23 mouse cellular contexts compared by ENCODE assay signal in genomic region chr16:18727536-18728499, GRCm38 (mm10). TPM values are rescaled to one million over a fixed set of nuclear protein-coding genes. Genes with fewer than 3 reads are reported as not detected.
A peak's percentile ranks its signal among the peaks of the same experiment; 100 is the strongest.
DNase-seq lines count a peak whose midpoint lies in the region; ATAC-seq and TF ChIP-seq lines count a peak whose summit lies in the region.
"Had no signal": no experiment of that assay in that cellular context is flagged by ENCODE, and none has a peak within 500 bp of the region (broad histone marks: within the 10 kb centered on the region; RNA-seq: fewer than 3 reads in every experiment).

No protein-coding gene starts in this region.

- DNase-seq in kidney, adult 2 months = peak; percentile 16
- no peak for DNase-seq in kidney, postnatal 25 days
- DNase-seq in thymus, postnatal 0 days (ENCODE audit: low spot score) = peak; percentile 45
- no peak for DNase-seq in thymus, adult 2 months
- no peak for DNase-seq in cerebellum, postnatal 25 days
- DNase-seq in MN1 (ENCODE audit: low spot score) = no peak
- DNase-seq in stomach, postnatal 0 days (ENCODE audit: low spot score) = no peak
- DNase-seq: adrenal gland, postnatal 25 days; cerebellum, adult 18-20 months; cerebellum, postnatal 10 days; gastrocnemius, postnatal 14 days; lung, postnatal 4 days; midbrain, embryonic 14.5 days had no signal

- H3K27me3 ChIP-seq in kidney, adult 2 months (replicated peaks; ENCODE audit: control insufficient read depth, insufficient read depth, low read length) = no peaks in the 10 kb centered on the region
- H3K27me3 ChIP-seq in thymus, adult 2 months (ENCODE audit: control insufficient read depth, insufficient read depth, low read length) = no peaks in the 10 kb centered on the region
- H3K27me3 ChIP-seq in stomach, postnatal 0 days (ENCODE audit: control insufficient read depth, insufficient read depth, low read length) = no peaks in the 10 kb centered on the region
- H3K27me3 ChIP-seq: limb, embryonic 13.5 days had no signal

- H3K9ac ChIP-seq in stomach, postnatal 0 days (ENCODE audit: low read length) = no peak overlapping the region
- H3K9ac ChIP-seq: hindbrain, embryonic 14.5 days; limb, embryonic 13.5 days had no signal

- no peak for TF ChIP-seq EP300 in stomach, postnatal 0 days (optimal IDR thresholded peaks at IDR 0.05)

- no peak overlapping the region for H3K27ac ChIP-seq in kidney, adult 2 months (ENCODE audit: insufficient read depth, low read depth, low read length)
- no peak overlapping the region for H3K27ac ChIP-seq in thymus, adult 2 months (ENCODE audit: control insufficient read depth, insufficient read depth, low read length)
- H3K27ac ChIP-seq in brown adipose tissue, adult 24 weeks (replicated peaks; ENCODE audit: low read depth, low read length) = peak overlapping the region; percentile 61
- H3K27ac ChIP-seq in stomach, postnatal 0 days (replicated peaks) = no peak overlapping the region
- H3K27ac ChIP-seq: hindbrain, embryonic 14.5 days; left cerebral cortex, adult 2 months; limb, embryonic 13.5 days had no signal

- no peaks in the 10 kb centered on the region for H3K36me3 ChIP-seq in kidney, adult 2 months (ENCODE audit: control insufficient read depth, insufficient read depth, low read length)
- no peaks in the 10 kb centered on the region for H3K36me3 ChIP-seq in thymus, adult 2 months (ENCODE audit: control insufficient read depth, insufficient read depth, low read length)
- H3K36me3 ChIP-seq in stomach, postnatal 0 days (ENCODE audit: control insufficient read depth, insufficient read depth, low read length) = no peaks in the 10 kb centered on the region
- H3K36me3 ChIP-seq: limb, embryonic 13.5 days had no signal

- H3K4me2 ChIP-seq in stomach, postnatal 0 days (replicated peaks; ENCODE audit: low read depth) = no peak overlapping the region
- H3K4me2 ChIP-seq: heart, embryonic 11.5 days; hindbrain, embryonic 14.5 days; limb, embryonic 13.5 days; liver, embryonic 11.5 days had no signal

- no peaks in the 10 kb centered on the region for H3K9me3 ChIP-seq in stomach, postnatal 0 days (ENCODE audit: control insufficient read depth, low read length)
- H3K9me3 ChIP-seq: limb, embryonic 13.5 days; megakaryocyte, embryonic 14.5 days had no signal

- H3K4me3 ChIP-seq in kidney, adult 2 months (ENCODE audit: insufficient read depth, low read depth, low read length) = no peak overlapping the region
- H3K4me3 ChIP-seq in thymus, adult 2 months (ENCODE audit: control insufficient read depth, insufficient read depth, low read length) = no peak overlapping the region
- H3K4me3 ChIP-seq in brown adipose tissue, adult 24 weeks (ENCODE audit: insufficient read depth, low read depth, low read length) = no peak overlapping the region
- H3K4me3 ChIP-seq in stomach, postnatal 0 days (ENCODE audit: low read depth, low read length) = no peak overlapping the region
- H3K4me3 ChIP-seq: erythroblast, embryonic 14.5 days; left cerebral cortex, adult 2 months; limb, embryonic 13.5 days; megakaryocyte, embryonic 14.5 days had no signal

- no peak for TF ChIP-seq CTCF in kidney, adult 2 months (conservative IDR thresholded peaks at IDR 0.05; ENCODE audit: insufficient read depth, insufficient read length, low read depth, low read length)
- TF ChIP-seq CTCF in thymus, adult 2 months (IDR thresholded peaks at IDR 0.05; ENCODE audit: borderline replicate concordance, control insufficient read depth, extremely low read depth, insufficient read depth, low read length, poor library complexity) = no peak
- no peak for TF ChIP-seq CTCF in stomach, postnatal 0 days (IDR thresholded peaks at IDR 0.05; ENCODE audit: low read depth)

- TF ChIP-seq POLR2A in kidney, adult 2 months (IDR thresholded peaks at IDR 0.05; ENCODE audit: low read depth, low read length) = no peak
- TF ChIP-seq POLR2A in thymus, adult 2 months (IDR thresholded peaks at IDR 0.05; ENCODE audit: control insufficient read depth, extremely low read depth, insufficient read depth, low read length, poor library complexity) = no peak

- ATAC-seq in stomach, postnatal 0 days (ENCODE audit: low FRiP score, low TSS enrichment) = no peak
- ATAC-seq: intestine, postnatal 0 days; lung, postnatal 0 days had no signal

- no peaks in the 10 kb centered on the region for H3K4me1 ChIP-seq in kidney, adult 2 months (ENCODE audit: control insufficient read depth, insufficient read depth, low read length)
- H3K4me1 ChIP-seq in thymus, adult 2 months (replicated peaks; ENCODE audit: control insufficient read depth, insufficient read depth, low read length) = peaks cover 6% of the 10 kb centered on the region
- peaks cover 19% of the 10 kb centered on the region for H3K4me1 ChIP-seq in brown adipose tissue, adult 24 weeks (ENCODE audit: control insufficient read depth, insufficient read depth, insufficient read length, low read length)
- no peaks in the 10 kb centered on the region for H3K4me1 ChIP-seq in stomach, postnatal 0 days (replicated peaks; ENCODE audit: control insufficient read depth, insufficient read depth)
- H3K4me1 ChIP-seq: limb, embryonic 13.5 days had no signal

- WGBS in kidney, adult 2 months = 65% methylated on average over 10 of the region's 10 CpGs
- WGBS in thymus, adult 2 months = 62% methylated on average over 10 of the region's 10 CpGs
- 70% methylated on average over 10 of the region's 10 CpGs for WGBS in stomach, postnatal 0 days

RNA-seq across cellular contexts. Expression of gene Cldn5, which starts 48.8 kb away (rescaled TPM):
- polyA plus RNA-seq in kidney, adult 2 months (2012; rRNA removed) = 28.1 and 33.6 TPM in 2 replicates
- 15.4 and 23.6 TPM in 2 replicates for polyA plus RNA-seq in thymus, postnatal 0 days (2015; fragmentation: Nextera tagmentation; extraction: Ambion mirVana)
- 12.2 and 15.2 TPM in 2 replicates for polyA plus RNA-seq in thymus, adult 2 months (2012; rRNA removed)
- polyA plus RNA-seq in brown adipose tissue, adult 24 weeks (2012; ENCODE audit: insufficient read depth, insufficient read length, missing spikeins) = 36.1 and 37.1 TPM in 2 replicates
- 19.7 and 23.6 TPM in 2 replicates for polyA plus RNA-seq in stomach, postnatal 0 days (2015; fragmentation: Nextera tagmentation; extraction: Ambion mirVana)

Comparison
In these comparisons a context has a peak if more than half of its experiments do, and no peak if none do; other contexts are left out.
1. DNase-seq: peak in kidney, adult 2 months (single experiment) and thymus, postnatal 0 days (single experiment); none in kidney, postnatal 25 days (0 of 2), thymus, adult 2 months (single experiment), cerebellum, postnatal 25 days (0 of 2), MN1 (single experiment) and stomach, postnatal 0 days (single experiment).